Mouse (Mus musculus) G1E (cell line): ENCODE results near the gene Polr3e.

ENCODE experiments used
- CTCF ChIP-seq: IDR thresholded peaks from 2 replicates; pipeline ENCODE4 v1.5.1; 2012; ENCODE audit warnings: low read depth, low read length, inconsistent platforms, mixed read lengths
- TAL1 ChIP-seq: conservative IDR thresholded peaks from 2 replicates; pipeline ENCODE4 v1.6.1; 2012; ENCODE audit warnings: low read depth, low read length, inconsistent platforms, mixed read lengths

DNA sequence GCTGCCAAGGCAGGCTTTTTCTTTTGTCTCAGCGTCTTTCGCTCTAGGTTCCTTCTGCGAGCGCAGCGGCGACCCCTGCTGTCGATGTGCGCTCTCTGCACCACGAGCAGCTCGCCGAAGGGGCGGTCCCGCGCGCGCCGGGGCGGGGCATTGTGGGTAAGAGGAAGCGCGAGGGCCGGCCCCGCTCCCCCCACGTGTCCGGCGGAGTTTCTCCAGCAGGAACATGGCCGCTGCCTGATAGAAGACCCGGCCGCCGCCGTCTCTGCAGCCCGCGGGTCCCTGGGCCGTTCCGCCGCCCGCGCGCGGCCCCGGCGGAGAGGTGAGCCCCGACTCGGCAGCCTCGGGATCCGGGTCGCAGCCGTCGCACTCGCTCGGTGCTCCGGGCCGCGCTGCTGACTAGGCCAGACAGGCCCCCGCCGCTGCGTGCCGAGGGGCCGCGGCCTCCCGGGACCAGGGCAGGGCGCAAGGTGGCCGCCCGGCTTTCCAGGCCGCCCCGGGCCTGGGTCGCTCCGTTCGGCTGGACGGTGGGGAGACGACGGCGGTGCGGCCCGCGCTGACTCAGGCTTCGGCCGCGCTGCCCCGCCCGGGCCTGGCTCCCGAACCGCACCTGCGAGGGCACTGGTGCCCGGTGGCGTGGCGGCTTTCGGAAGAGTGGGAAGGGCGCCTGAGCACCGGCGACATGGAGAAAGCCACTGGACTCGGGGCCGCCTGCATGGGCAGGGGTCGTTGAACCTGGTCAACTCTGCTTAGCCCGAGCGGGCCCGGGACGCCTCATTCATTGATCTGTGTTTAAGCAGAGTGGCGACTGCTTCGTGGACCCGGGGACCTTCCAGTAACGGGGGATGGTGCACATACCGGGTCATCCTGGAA lies at the start of gene Polr3e:
- no peak for TF ChIP-seq CTCF
- no peak for TF ChIP-seq TAL1
